Mouse (Mus musculus) bone marrow, adult 2 months (tissue): ENCODE results near the gene Gm10719.
"Not testable (repeated sequence)": the region's sequence is repeated elsewhere in the genome, so short reads cannot be mapped to it uniquely, and the experiment has no call there.

ENCODE experiments used
- CTCF ChIP-seq: fragments of 200-500 bp; IDR thresholded peaks from 2 replicates; pipeline ENCODE4 v1.5.1; 2011; ENCODE audit warnings: low read length, control low read depth; ENCODE audit not compliant: control insufficient read depth, insufficient read depth
- POLR2A ChIP-seq: fragments of 200-500 bp; IDR thresholded peaks from 2 replicates; pipeline ENCODE4 v1.6.1; 2011; ENCODE audit warnings: low read depth, mild to moderate bottlenecking, control low read depth, low read length, borderline replicate concordance; ENCODE audit not compliant: control insufficient read depth

- TF ChIP-seq CTCF, POLR2A: not testable (repeated sequence)
Measured at GRCm38 (mm10) chr9:3026741-3027140, 9.5 kb downstream of the Gm10719 start.
